Mouse (Mus musculus): ENCODE data around the gene Sertad2.

DNA sequence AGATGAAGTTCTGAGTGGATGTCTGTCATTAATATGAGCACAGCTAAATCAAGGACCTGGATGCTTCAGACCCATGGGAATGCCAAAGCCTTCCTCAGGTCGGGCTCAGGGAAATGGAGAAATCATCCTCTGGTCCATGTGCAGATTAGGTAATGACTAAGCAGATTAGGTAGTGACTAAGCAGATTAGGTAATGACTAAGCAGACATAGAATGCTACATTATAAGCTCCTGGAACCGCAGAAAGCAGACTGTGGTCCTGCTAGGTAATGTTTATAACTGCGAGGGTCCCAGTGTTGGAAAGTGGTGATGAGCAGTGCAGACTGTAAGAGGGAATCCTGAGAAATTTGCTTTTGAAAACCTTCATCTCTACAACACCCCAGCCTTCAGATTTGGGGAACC lies 4.6 kb upstream of the Sertad2 start:
- TF ChIP-seq POLR2A (IDR thresholded peaks at IDR 0.05; ENCODE audit: borderline replicate concordance, insufficient read depth, low read length), result no peak
- TF ChIP-seq CTCF (IDR thresholded peaks at IDR 0.05; ENCODE audit: borderline replicate concordance, insufficient read depth, low read depth, low read length), result no peak

Data from cerebellum, adult 2 months (tissue).